Mouse (Mus musculus) brown adipose tissue, adult 24 weeks (tissue): ENCODE measurements around the gene Olfr411. TPM values are rescaled to one million over a fixed set of nuclear protein-coding genes. Genes with fewer than 3 reads are reported as not detected.

Experiments
- H3K27ac ChIP-seq: fragments of 200-500 bp; replicated peaks from 2 replicates; pipeline ENCODE4 v1.5.1; 2012; ENCODE audit warnings: low read depth, mild to moderate bottlenecking, low read length
- H3K4me1 ChIP-seq: fragments of 200-500 bp; 2 replicates; pipeline ENCODE4 v1.6.1; 2012; ENCODE audit warnings: low read length, mixed read lengths; ENCODE audit not compliant: control insufficient read depth, insufficient read depth, insufficient read length
- H3K4me3 ChIP-seq: fragments of 200-500 bp; 2 replicates; pipeline ENCODE4 v1.5.1; 2012; ENCODE audit warnings: low read depth, mild to moderate bottlenecking, low read length, moderate library complexity; ENCODE audit not compliant: insufficient read depth
- polyA plus RNA-seq: library from polyadenylated mRNA; stranded (reverse); fragments of >200 nt; gene quantifications from 2 replicates; pipeline ENCODE4 v1.2.4, GENCODE M21; 2012; ENCODE audit not compliant: missing spikeins, insufficient read depth, insufficient read length

The Olfr411 gene
- polyA plus RNA-seq, result not detected in 2 replicates

- Histone ChIP-seq H3K4me3 (no peak within 1 kb of the TSS), H3K4me1 (no peaks in the 10 kb centered on the region), H3K27ac (no peak within 1 kb of the TSS)
Observed at GRCm38 (mm10) chr11:74352550-74352949, at the start of gene Olfr411. Olfr411 (minus strand) TSS chr11:74352650.

GRCm38 (mm10) chr11:74402126-74402525 lies 49.7 kb upstream of the Olfr411 start:
- H3K4me3 ChIP-seq, result no peak overlapping the region
- H3K4me1 ChIP-seq, result no peaks in the 10 kb centered on the region
- H3K27ac ChIP-seq, result no peak overlapping the region

- H3K4me3 ChIP-seq, result no peak overlapping the region
- no peak overlapping the region for H3K27ac ChIP-seq
- no peaks in the 10 kb centered on the region for H3K4me1 ChIP-seq
Observed at GRCm38 (mm10) chr11:74395583-74395982, 43.1 kb upstream of the Olfr411 start.

GRCm38 (mm10) chr11:74393489-74393888 lies 41.0 kb upstream of the Olfr411 start:
- H3K27ac ChIP-seq, result no peak overlapping the region

GRCm38 (mm10) chr11:74392903-74393302 lies 40.5 kb upstream of the Olfr411 start:
- no peak overlapping the region for H3K27ac ChIP-seq
- no peaks in the 10 kb centered on the region for H3K4me1 ChIP-seq
- H3K4me3 ChIP-seq, result no peak overlapping the region

More at GRCm38 (mm10) chr11:74393489-74393888, 41.0 kb upstream of the Olfr411 start:
- no peak overlapping the region for H3K4me3 ChIP-seq
- no peaks in the 10 kb centered on the region for H3K4me1 ChIP-seq

GRCm38 (mm10) chr11:74391899-74392298 lies 39.4 kb upstream of the Olfr411 start:
- Histone ChIP-seq H3K4me3 (no peak overlapping the region), H3K4me1 (no peaks in the 10 kb centered on the region), H3K27ac (no peak overlapping the region)

GRCm38 (mm10) chr11:74387203-74387602 lies 34.8 kb upstream of the Olfr411 start:
- H3K4me1 ChIP-seq, result no peaks in the 10 kb centered on the region
- no peak overlapping the region for H3K4me3 ChIP-seq
- H3K27ac ChIP-seq, result no peak overlapping the region

GRCm38 (mm10) chr11:74385674-74386073 lies 33.2 kb upstream of the Olfr411 start:
- no peak overlapping the region for H3K27ac ChIP-seq
- H3K4me1 ChIP-seq, result no peaks in the 10 kb centered on the region
- no peak overlapping the region for H3K4me3 ChIP-seq

- Histone ChIP-seq H3K27ac (no peak overlapping the region), H3K4me3 (no peak overlapping the region), H3K4me1 (no peaks in the 10 kb centered on the region)
Observed at GRCm38 (mm10) chr11:74379166-74379873, 26.9 kb upstream of the Olfr411 start.

- no peak overlapping the region for H3K27ac ChIP-seq
- H3K4me3 ChIP-seq, result no peak overlapping the region
- no peaks in the 10 kb centered on the region for H3K4me1 ChIP-seq
Observed at GRCm38 (mm10) chr11:74376847-74377246, 24.4 kb upstream of the Olfr411 start.

GRCm38 (mm10) chr11:74371393-74372100 lies 19.1 kb upstream of the Olfr411 start:
- no peaks in the 10 kb centered on the region for H3K4me1 ChIP-seq
- no peak overlapping the region for H3K4me3 ChIP-seq
- H3K27ac ChIP-seq, result no peak overlapping the region

GRCm38 (mm10) chr11:74361769-74362168 lies 9.3 kb upstream of the Olfr411 start, which contains the start of gene Olfr412:
Olfr412 (plus strand) TSS chr11:74362069.
- Histone ChIP-seq H3K4me3 (no peak within 1 kb of the TSS), H3K27ac (no peak within 1 kb of the TSS), H3K4me1 (no peaks in the 10 kb centered on the region)

- Histone ChIP-seq H3K4me1 (no peaks in the 10 kb centered on the region), H3K27ac (no peak within 1 kb of the TSS), H3K4me3 (no peak within 1 kb of the TSS)
Observed at GRCm38 (mm10) chr11:74337931-74338330, 14.5 kb downstream of the Olfr411 start, which contains the start of gene Olfr410. Olfr410 (minus strand) TSS chr11:74338031.

GRCm38 (mm10) chr11:74328781-74329180 lies 23.7 kb downstream of the Olfr411 start:
- no peak overlapping the region for H3K27ac ChIP-seq
- no peaks in the 10 kb centered on the region for H3K4me1 ChIP-seq
- H3K4me3 ChIP-seq, result no peak overlapping the region

- Histone ChIP-seq H3K4me3 (no peak overlapping the region), H3K27ac (no peak overlapping the region), H3K4me1 (no peaks in the 10 kb centered on the region)
Observed at GRCm38 (mm10) chr11:74326044-74326443, 26.4 kb downstream of the Olfr411 start.
